Mouse (Mus musculus) right cerebral cortex, postnatal 25 days (tissue): ENCODE data around the gene Tomm40.

Experiments used
- DNase-seq: peaks from one replicate; pipeline ENCODE4 v3.0.0; 2022

Gene Tomm40

GRCm38 (mm10) chr7:19715239-19716054, at the start of gene Tomm40:
Gene Tomm40, minus strand, starts transcription at chr7:19715438.
- peak; percentile 99 for DNase-seq

DNA sequence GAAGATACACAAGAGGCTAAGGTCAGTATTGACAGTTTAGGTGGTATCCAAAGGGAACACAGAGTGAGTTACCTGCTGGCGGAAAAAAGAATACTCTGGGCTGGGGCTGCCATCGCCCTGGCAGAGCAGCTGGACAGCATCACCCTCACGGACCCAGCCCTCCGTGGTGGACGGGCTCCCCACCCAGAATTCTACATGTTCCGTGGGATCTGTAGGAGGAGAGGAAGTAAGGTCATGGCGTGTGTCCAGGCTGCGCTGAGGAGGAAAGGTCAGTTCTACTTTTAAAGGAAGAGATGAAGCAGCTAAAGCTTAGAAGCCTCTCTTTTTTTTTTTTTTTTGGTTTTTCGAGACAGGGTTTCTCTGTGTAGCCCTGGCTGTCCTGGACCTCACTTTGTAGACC, 49.3 kb upstream of the Tomm40 start:
- no peak for DNase-seq

DNA sequence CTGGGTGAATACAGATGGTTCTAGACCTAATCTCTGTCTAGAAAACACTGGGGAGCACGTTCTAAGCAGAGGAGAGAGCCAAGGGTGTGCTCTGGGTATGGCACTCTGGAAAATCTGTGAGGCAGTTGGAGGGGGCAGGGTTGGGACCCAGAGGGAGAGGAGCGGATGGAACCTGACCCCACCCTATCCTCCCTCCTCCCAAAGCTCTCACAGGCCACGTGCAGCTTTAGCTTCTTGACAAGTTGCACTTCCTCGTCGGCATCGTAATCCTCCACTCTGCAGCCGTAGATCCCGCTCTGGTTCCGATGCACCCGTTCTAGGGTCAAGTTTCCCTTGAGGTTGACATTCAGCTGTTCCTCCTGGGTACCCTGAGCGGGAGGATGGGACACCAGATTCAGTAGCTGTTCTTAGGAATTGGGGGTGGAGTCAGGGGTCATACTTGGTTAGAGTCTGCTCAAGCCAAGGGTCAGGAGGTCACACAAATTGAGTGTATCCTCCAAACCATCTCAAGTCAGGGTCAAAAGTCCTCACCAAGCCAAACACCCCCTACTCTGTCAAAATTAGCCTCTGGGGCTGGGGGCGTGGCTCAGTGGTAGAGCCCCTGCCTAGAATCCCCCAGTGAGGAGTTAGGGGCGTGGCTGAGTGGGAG, 48.7 kb upstream of the Tomm40 start:
- no peak for DNase-seq

DNA sequence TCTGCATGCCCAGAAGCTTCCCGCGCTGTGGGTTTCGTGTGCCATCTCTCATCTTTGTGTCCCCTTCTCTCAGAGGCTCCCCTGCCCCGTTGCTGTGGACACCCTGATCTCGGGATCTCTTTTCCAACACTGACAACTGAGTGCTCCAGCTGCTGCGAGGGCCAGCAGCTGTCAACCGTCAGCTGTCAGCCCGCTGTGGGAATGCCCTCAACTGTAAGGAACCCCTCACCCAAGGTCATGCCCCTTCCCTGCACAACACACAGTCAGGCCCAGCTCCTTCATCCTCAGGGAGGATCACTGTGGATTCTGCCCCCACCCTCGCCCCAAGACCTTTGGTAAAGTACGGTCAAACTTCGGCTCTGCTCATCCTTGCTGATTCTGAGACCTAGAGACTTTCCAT, 47.0 kb upstream of the Tomm40 start:
- DNase-seq: no peak

DNA sequence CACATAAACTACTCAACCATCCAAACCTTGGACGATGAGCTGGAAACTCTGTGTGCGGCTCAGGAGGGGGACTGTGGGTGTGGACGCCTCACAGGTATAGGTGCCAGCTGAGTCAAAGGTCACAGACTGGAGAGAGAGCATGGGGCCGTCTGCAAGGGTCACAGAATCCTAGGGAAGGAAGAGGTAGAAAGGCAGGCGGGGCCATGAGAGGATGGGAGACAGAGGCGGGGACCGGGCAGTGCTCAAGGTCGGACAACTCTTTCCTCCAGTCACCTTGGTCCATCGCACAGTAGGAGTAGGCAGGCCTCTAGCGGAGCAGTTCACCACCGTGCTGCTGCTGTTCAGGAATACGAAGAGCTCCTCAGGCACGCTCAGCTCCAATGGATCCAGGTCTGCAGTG, 44.8 kb upstream of the Tomm40 start:
- DNase-seq: no peak

GRCm38 (mm10) chr7:19758623-19759022, 43.4 kb upstream of the Tomm40 start:
- no peak for DNase-seq

GRCm38 (mm10) chr7:19755851-19756786, 40.9 kb upstream of the Tomm40 start:
- no peak for DNase-seq

- no peak for DNase-seq
These were observed 39.8 kb upstream of the Tomm40 start for GRCm38 (mm10) chr7:19755008-19755407.

GRCm38 (mm10) chr7:19754065-19754464, 38.8 kb upstream of the Tomm40 start:
- no peak for DNase-seq

DNA sequence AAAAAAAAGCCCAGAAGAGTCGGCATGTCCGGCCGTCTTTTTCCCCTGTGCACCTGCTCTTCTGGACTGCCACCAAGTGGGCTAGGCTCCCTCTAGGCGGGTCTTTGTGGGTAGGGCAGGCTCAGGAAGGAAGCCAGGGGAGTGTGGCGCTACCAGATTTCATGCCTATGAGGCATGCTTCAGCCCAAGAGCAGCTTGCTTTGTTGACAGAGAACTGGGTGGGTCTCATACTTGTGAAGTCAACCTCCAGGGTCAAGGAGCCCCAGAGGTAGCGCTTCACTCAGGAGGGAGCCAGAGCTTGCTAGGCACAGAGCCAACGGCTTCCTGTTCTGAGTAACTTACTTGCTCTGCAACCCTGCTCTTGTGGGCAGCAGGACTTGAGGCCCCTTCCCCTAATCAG, 38.3 kb upstream of the Tomm40 start:
- no peak for DNase-seq

DNA sequence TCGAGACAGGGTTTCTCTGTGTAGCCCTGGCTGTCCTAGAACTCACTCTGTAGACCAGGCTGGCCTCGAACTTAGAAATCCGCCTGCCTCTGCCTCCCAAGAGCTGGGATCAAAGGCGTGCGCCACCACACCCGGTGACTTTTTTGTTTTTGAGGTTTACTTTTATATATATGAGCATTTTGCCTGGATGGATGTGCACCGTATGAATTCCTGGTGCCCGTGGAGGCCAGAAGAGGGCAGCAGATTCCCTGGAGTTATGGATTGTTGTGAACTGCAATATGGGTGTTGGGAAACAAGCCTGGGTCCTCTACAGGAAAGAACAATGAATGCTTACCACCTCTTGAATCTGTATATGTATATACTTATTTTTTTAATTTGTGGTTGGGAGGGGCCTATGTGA, 37.4 kb upstream of the Tomm40 start:
- no peak for DNase-seq

DNA sequence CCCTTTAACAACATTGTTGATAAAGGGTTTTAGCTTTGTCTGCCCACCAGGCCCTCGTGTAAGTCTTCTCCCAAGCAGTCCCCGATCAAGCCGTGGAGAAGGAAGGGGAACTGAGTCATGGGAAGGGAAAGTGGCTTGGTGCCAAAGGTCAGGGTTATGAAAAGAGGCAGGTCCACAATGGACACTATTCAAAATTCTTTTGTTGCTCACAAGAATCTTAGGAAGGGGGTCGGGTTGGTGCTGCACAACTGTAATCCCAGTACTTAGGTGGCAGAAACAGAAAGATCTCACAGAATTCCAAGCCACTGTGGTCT, 35.8 kb upstream of the Tomm40 start:
- DNase-seq: no peak

DNA sequence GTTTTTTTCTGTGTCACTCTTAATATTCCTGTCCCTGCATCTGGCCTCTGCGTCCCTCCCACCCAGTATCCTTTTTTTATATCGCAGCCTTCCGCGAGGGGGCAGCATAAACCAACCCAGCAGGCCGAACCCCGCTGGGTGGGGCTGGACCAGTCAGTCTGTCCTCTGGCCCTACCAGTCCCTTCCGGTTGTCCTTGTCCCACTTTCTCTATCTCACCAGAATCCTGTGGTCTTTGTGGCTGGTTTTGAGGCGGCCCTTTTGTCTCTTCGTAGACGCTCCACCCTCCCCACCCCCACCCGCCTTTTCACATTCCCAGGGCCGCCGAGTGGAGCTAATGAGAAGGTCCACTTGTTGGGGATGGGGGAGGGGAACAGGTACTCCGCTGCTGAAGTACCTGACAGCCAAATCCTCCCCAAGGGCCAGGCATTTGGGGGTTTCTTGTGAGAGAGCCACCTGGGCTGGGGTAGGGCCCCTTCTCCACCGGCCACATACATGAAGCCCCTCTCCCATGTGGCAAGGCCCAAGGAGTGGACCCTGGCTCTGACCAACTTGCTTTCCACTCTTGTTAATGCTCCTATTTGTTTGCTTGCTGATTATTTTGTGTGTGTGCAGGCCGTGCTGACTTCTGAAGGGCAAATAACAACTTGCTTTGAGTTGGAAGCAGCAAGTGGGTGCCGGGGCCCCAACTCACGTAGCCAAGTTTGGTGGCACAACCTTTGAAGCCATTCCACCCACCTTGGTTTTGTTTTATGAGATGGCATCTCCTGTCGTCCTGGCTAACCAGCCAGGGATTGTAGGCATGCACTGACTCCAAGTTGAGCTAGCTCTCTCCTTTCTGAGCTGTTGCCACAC, 35.2 kb upstream of the Tomm40 start, which contains the start of gene Nectin2:
Nectin2 (minus strand) TSS at position 267 of the 853 bp plus-strand sequence.
- DNase-seq: peak; percentile 81

- peak; percentile 89 for DNase-seq
These were observed 34.4 kb upstream of the Tomm40 start for GRCm38 (mm10) chr7:19749389-19750216.

DNA sequence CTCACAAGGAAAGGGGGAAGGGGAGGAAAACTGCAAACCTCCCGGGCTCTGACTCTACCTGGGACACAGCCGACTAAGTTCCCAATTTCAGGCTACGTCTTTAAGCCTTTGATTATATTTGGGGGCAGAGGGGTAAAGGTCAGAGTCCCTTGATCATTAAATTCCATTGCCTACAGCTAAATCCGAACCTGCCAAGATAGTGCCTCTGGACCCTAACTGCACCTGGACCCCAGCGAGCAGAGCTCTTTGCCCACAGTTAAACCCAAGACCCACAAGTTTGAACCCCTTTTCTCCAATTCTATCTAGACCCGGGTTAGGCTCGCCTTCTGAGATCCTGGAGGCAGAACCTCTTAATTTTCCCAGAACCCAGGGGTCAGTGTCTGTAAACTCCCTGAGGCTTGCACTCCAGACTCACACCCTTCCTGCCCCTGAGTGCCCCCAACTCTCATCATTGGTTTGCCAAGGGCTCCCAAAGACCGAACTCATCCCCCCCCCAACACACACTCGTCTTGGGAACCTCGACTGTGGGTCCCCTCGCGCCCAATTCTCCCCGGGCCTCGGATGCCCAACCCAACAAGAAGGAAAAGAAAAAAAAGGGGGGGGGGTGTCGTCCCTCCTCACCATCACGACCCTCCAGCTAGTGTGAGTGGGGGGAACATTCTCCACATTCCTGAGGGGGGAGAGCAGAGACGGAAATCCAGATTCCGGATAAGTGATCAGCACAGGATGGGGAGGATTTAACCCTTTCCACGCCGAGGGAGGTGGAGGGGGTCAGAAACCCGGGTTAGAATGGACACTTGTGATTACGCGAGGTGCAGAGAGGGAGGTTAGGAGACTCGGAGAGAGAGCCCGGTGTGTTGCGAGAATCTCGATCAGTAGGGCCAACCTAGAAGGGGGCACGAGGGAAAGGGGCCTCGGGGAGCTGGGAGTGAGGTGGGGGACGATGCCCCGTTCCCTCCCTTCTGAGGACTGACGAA, 33.3 kb upstream of the Tomm40 start:
- no peak for DNase-seq

GRCm38 (mm10) chr7:19747420-19748218, 32.4 kb upstream of the Tomm40 start:
- DNase-seq: no peak

- DNase-seq: no peak
These were observed 31.4 kb upstream of the Tomm40 start for GRCm38 (mm10) chr7:19746426-19747201.

DNA sequence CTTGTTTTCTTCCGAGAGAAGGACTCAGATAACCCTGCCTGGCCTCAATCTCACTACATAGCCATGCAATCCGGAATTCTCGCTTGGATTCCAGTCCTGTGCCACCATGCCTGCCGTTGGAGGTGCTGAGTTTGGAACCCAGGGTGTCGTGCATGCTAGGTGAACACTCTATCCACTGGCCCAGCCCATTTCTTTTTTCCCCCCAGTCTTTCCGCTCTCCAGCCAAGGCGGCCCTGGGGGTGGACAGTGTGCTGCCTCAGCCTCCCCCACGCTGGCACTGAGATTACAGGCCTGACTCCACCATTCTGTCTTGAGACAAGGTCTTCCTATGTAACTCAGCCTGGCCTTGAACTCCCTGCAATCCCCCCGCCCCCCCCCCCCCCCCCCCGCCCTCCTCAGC, 30.7 kb upstream of the Tomm40 start:
- DNase-seq: no peak
